Mouse (Mus musculus) embryo, embryonic 10.5 days (tissue): ENCODE measurements around the gene Hmgb1.
"Not testable (repeated sequence)": the region's sequence is repeated elsewhere in the genome, so short reads cannot be mapped to it uniquely, and the experiment has no call there.

ENCODE experiments used
- DNase-seq: peaks from one replicate; pipeline ENCODE4 v3.0.0-alpha.2; 2015; ENCODE audit warnings: low spot score

Gene Hmgb1

DNA sequence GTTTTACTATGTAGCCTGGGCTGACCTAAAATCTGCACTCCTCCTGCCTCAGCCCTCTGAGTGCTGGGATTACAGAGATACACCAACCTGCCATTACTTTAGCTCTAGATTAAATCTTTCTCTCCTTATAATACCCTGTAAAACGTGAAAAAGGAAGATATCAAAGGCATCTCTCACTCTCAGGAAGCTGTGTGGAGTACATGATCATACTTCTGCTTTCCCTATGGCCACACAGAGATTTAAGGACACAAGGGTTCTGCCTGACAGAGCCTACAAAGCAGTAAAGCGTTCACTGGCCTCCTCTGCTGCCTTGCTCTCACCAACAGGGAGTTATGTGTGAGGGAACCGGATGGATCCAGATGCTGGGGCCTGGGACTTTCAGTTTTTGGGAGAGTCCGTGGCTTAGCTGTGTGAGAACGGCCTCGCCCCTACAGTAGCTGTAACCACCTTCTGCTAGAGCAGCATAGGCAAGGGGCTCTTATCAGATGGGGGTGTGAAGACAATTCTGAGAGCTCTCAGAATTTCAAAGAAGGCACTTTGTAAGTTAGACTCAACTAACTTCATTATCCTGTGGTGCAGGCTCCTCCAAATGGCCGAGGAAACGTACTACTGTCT, 36.8 kb downstream of the Hmgb1 start:
- no peak for DNase-seq

DNA sequence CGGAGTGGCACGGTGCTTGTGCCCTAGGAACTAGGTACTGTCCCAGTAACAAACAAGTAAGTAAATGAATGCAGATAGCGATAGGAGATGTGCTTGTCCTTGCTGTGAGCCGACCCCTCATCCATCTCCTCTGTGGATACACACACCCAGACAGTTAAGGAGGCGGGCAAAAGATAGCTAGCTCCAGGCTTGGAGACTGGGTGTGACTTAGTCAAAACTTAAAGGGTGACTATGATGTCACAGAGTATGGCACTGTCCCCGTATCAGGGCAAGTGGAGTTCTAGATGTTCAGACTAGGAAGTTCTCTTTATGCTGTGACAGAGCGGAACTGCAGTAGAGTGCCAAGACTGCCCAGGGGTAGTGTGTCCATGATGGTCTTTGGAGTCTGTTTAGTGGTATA, 37.6 kb downstream of the Hmgb1 start:
- no peak for DNase-seq

DNA sequence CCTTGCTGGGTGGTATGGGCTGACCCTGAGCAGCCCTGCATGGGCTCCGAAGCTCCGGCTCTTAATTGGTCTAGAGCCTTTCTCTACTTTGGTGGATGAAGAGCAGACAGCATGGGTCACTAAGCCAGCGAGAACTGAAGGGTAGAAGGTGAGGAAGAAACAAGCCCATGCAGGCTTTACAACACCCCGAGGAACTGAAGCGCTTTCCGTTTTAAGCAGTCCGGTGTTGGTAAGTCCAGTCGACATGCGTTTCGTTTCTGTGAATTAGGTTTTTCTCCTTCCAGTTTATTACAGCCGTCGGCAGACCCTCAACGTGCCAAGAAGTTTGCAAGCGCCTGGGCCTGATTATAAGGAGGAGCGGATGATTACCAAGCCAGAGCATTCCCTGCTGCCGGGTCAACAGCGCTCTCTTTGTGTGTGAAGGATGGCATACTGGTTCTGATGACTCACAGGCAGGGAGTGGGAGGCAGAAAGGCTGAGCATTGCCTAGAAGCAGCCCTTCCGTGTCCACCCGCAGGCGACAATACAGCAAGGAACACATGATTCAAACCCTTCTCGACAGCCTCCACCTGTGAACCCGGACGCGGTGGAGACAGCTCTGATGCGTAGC, 40.4 kb downstream of the Hmgb1 start:
- peak; percentile 8 for DNase-seq

- DNase-seq: not testable (repeated sequence)
Measured at GRCm38 (mm10) chr5:149141155-149141554, 43.1 kb downstream of the Hmgb1 start.

DNA sequence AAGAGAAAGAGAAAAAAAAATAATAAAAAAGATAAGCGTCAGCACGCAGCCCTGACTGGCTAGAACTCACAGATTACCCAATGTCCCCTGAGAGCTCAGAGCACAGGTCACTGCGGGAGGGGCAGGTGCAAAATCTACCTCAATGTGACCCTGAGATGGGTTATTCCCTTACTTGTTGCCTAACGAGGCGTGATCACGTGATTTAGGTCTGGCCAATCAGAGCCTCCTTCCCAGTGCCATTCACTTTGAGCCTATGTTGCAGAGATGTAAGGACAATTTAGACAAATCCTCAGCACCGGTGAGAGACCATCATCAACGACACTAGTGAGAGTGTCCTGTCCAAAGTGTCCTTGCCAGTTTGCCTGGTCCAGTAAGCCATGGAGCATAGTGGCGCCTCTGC, 44.0 kb downstream of the Hmgb1 start:
- no peak for DNase-seq

- DNase-seq: not testable (repeated sequence)
Measured at GRCm38 (mm10) chr5:149138087-149138486, 46.2 kb downstream of the Hmgb1 start.

DNA sequence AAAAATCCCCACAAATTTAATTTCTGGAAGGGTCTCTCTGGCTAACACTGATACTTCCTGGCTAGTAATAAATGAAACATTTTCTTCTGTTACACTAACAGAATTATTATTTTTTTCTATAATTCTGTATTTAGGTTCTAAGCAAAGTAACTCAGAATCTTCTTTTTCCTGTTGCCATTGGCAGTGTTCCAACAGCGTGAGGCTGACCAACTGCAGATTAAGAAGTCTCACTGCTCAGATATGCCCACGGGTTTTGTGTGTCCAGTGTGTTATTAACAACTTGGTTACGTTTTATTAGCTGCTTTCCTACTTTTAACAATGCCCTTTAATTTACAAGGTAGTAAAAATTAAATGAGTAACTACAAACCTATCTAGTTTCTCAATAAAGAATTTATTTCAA, 46.8 kb downstream of the Hmgb1 start:
- DNase-seq: no peak

GRCm38 (mm10) chr5:149136933-149137365, 47.3 kb downstream of the Hmgb1 start:
- DNase-seq: no peak

DNA sequence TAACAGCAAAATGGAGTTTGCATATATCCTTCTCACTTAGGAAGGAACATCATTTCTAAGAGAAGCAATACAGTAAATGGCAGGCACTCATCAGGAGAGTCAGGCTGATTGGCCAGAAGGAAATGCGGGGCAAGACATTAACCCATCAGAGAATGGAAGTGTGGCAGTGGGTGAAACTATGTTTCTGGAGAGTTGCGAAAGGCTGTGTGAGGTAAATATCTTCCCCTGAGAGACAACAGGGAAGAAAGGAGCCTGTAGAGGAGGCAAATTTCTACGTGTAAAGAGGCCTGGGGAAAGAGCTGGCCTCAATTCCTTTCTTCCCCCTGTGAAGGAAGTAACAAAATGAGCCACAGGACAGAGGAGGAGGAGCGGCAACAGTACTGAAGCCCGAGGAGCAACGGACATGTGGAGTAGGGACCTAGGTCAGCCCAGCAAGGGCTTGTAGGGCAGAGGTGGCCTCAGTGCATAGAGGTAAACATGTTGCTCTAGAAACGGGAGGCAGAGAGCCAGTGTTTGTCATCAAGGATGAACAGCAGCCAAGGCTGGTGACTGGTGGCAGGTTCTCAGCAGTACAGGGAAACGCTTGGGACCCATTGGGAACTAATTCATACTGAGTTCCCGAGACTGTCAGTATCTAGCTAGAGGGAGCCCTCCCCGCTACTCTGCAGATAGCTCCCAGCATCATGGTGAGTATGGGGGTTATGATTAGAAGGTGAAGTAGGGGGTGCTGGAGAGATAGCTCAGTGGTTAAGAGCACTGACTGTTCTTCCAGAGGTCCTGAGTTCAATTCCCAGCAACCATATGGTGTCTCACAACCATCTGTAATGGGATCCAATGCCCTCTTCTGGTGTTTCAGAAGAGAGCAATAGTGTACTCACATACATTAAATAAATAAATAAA, 48.6 kb downstream of the Hmgb1 start:
- no peak for DNase-seq

DNA sequence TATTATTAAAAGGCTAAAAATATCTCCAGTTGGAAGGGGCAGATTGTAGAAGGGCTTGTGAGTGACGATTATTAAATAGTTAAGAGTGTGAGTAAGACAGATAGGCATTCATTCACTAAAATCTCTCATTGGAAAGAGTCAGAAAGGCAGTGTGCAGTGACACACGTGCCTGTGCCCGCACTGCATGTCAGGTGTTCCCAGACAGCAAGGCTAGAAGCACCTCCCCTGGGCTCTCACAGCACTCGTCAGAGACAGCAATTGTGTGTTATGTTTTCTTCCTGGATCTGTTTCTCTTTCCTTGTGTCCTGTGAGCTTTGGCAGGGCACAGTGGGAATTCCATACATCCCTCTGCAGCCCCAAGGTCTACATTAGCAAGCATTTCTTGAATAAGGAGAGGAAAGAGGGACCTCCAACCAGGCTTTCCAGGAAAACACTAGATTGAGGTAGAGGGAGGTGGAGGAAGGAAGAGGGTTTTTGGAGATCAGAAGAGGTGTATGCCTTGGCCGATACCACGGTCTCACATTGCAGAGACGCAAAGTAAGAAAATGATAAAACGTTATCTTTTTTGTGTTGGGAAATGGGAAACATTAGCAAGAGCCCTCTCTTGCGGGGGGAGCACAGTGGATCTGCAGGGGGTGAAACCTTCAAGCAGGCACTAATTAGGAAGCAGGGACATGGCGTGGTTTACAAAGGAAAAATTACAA, 49.4 kb downstream of the Hmgb1 start:
- DNase-seq: no peak

GRCm38 (mm10) chr5:149128473-149128872, 55.8 kb downstream of the Hmgb1 start:
- DNase-seq: no peak

- DNase-seq: no peak
Measured at GRCm38 (mm10) chr5:149123795-149124194, 60.5 kb downstream of the Hmgb1 start.

- no peak for DNase-seq
Measured at GRCm38 (mm10) chr5:149119341-149119881, 64.9 kb downstream of the Hmgb1 start.

GRCm38 (mm10) chr5:149117815-149118547, 66.3 kb downstream of the Hmgb1 start:
- no peak for DNase-seq

DNA sequence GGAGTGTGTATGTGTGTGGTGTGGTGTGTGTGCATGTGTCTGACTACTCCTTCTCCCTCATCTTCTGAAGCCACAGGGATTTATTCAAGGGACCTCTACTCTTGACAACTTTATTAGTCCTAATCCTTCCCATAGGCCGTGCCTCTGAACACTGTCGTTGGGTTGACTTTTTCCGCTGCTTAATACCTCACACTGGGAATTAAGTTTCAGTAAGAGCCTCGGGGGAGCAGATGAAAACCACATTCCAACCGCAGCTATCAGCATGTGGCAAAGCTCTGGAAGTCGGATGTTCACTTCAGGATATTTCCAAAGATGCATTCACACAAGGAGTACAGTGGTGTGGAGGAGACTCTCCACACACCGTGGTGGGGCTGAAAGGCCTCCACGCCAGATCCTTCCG, 69.7 kb downstream of the Hmgb1 start:
- DNase-seq: peak; percentile 13

DNA sequence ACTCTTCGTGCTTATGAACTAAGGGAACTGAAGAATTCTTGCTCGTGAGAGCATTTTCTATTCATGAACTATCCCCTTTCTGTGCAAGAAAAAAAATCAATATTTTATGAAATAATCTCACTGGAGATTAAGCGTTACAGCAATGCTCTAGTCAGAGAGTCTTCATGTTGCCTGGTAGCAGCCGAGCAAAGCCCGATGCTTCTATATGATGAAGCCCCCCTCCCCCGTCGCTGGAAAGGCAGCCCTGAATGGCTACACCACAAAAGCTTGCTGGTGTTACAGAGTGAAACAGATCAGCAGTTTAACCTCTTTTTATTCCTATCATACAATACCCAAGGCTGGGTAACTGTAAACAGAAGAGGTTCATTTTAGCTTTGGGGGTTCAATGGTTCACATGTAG, 70.3 kb downstream of the Hmgb1 start:
- no peak for DNase-seq

- no peak for DNase-seq
Measured at GRCm38 (mm10) chr5:149113439-149113838, 70.8 kb downstream of the Hmgb1 start.

- DNase-seq: no peak
Measured at GRCm38 (mm10) chr5:149112559-149112958, 71.7 kb downstream of the Hmgb1 start.

DNA sequence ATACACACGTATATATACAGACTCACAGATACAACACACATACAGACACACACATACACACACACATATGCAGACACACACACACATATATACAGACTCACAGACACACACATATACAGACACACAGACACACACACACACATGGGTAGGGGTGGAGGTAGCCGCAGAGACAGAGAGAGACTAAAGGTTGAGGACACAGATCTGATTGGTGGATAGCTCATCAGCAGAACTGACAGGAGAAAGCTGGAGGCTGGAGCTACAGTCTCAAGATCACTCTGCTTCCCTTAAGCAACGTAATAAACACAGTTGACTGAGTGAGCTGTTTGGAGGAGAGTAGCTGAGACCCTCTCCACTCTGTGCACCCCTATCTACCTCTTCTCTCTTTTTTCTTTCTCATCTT, 75.1 kb downstream of the Hmgb1 start:
- DNase-seq: no peak

GRCm38 (mm10) chr5:149108178-149108577, 76.1 kb downstream of the Hmgb1 start:
- DNase-seq: no peak

DNA sequence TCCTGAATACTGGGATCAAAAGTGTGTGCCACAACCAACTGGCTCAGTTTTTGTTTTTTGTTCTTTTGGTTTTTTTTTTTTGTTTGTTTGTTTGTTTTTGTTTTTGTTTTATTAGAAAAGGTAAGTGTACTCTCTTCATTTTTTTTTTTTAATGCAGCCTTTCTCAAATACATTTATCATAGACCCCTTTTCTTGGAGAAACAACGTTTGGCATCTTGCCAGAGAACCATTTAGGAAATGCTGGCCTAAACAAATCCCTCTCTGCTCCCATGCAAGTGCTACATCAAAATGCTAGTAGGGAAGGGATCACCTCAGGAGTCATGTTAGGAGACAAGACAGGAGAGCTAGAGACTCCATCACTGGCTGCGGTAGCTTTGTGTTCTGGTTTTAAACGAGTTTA, 76.7 kb downstream of the Hmgb1 start:
- no peak for DNase-seq
